Mouse (Mus musculus): ENCODE data around the gene Atp8b4. TPM values are rescaled to one million over a fixed set of nuclear protein-coding genes. Genes with fewer than 3 reads are reported as not detected.

Atp8b4 gene
- total and polyA plus RNA-seq, 2 experiments from 2014 or later, result 0.10 TPM; not detected in 1

DNA sequence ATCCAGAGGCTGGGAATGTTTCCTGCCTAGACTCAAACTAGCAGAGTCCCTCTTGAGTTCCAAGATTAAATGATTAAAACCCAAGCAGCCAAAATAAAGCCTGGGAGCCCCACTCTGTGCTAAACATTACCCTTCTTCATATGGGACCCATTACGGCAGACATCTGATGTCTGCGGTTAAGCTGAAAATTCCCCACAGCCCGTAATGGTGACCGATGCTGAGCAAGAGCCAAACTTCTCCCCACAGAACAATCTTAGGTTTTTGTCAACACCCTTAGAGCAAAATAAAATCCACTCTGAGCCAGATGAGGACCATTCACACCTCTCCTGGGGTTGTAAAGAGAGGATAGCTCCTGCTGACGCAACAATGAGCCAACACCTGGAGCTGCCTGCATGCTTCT is 120.2 kb downstream of the Atp8b4 start:
- no peaks in the 10 kb centered on the region for H3K9me3 ChIP-seq (ENCODE audit: low read length)
- no peak for TF ChIP-seq CTCF (IDR thresholded peaks at IDR 0.05; ENCODE audit: low read depth)
- no peak overlapping the region for H3K27ac ChIP-seq
- ATAC-seq, result no peak
- H3K4me2 ChIP-seq (ENCODE audit: low read depth, low read length), result no peak overlapping the region
- WGBS, result 85% methylated on average over 5 of the region's 5 CpGs
- DNase-seq (ENCODE audit: low spot score), result no peak
- H3K9ac ChIP-seq (replicated peaks; ENCODE audit: low read length), result no peak overlapping the region
- H3K27me3 ChIP-seq (ENCODE audit: insufficient read depth, low read length), result no peaks in the 10 kb centered on the region
- no peaks in the 10 kb centered on the region for H3K4me1 ChIP-seq (ENCODE audit: insufficient read depth, low read length)
- no peaks in the 10 kb centered on the region for H3K36me3 ChIP-seq (ENCODE audit: insufficient read depth, low read length)
- H3K4me3 ChIP-seq (ENCODE audit: low read length), result no peak overlapping the region

DNA sequence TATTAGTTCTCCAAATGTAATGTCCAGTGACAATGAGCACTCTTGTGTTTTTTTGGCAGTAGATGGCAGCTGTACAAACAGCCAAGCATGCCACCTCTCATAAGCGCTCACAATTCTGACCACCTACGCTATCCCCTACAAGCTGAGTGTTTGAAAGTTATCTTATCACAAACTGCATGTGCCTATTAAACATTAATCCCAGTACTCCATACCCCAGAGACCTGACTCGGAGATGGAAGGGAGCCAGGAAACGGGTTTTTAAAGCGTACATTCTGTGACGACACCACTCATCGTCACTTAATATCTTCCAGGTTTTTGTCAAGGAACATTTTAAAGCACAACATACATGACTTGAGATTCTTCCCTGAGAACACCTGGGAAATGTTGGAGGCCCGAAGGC is 128.8 kb downstream of the Atp8b4 start:
- H3K9me3 ChIP-seq (ENCODE audit: low read length), result no peaks in the 10 kb centered on the region
- H3K4me1 ChIP-seq (ENCODE audit: insufficient read depth, low read length), result no peaks in the 10 kb centered on the region
- no peak overlapping the region for H3K4me2 ChIP-seq (ENCODE audit: low read depth, low read length)
- no peaks in the 10 kb centered on the region for H3K27me3 ChIP-seq (ENCODE audit: insufficient read depth, low read length)
- H3K9ac ChIP-seq (replicated peaks; ENCODE audit: low read length), result no peak overlapping the region
- no peak for DNase-seq (ENCODE audit: low spot score)
- ATAC-seq, result no peak
- TF ChIP-seq CTCF (IDR thresholded peaks at IDR 0.05; ENCODE audit: low read depth), result no peak
- 90% methylated on average over 8 of the region's 8 CpGs for WGBS
- no peak overlapping the region for H3K27ac ChIP-seq
- H3K36me3 ChIP-seq (ENCODE audit: insufficient read depth, low read length), result no peaks in the 10 kb centered on the region
- H3K4me3 ChIP-seq (ENCODE audit: low read length), result no peak overlapping the region

DNA sequence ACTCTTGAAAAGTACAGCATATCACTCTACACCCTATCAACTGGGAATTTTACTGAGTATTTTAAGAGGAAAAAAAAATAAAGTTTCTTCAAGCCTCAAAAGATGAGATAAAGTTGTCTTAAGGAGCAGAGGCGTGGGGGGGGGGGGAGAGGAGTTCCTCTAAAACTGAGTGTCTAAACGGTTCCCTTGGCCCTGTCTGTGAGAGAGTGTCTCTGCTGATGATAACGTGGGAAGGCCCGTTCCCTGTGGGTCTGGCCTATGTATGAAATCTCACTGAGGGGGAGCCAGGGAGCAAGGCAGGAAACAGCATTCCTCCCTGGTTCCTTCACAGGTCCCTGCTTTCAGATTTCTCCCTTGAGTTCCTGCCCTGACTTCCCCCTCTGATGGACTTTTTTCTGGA is 130.7 kb downstream of the Atp8b4 start:
- Histone ChIP-seq H3K9ac (replicated peaks; ENCODE audit: low read length) (no peak overlapping the region), H3K4me3 (ENCODE audit: low read length) (no peak overlapping the region), H3K27me3 (ENCODE audit: insufficient read depth, low read length) (no peaks in the 10 kb centered on the region), H3K9me3 (ENCODE audit: low read length) (no peaks in the 10 kb centered on the region), H3K36me3 (ENCODE audit: insufficient read depth, low read length) (no peaks in the 10 kb centered on the region), H3K4me1 (ENCODE audit: insufficient read depth, low read length) (no peaks in the 10 kb centered on the region), H3K4me2 (ENCODE audit: low read depth, low read length) (no peak overlapping the region), H3K27ac (no peak overlapping the region)
- 71% methylated on average over 4 of the region's 4 CpGs for WGBS
- no peak for ATAC-seq
- TF ChIP-seq CTCF (IDR thresholded peaks at IDR 0.05; ENCODE audit: low read depth), result no peak
- no peak for DNase-seq (ENCODE audit: low spot score)

DNA sequence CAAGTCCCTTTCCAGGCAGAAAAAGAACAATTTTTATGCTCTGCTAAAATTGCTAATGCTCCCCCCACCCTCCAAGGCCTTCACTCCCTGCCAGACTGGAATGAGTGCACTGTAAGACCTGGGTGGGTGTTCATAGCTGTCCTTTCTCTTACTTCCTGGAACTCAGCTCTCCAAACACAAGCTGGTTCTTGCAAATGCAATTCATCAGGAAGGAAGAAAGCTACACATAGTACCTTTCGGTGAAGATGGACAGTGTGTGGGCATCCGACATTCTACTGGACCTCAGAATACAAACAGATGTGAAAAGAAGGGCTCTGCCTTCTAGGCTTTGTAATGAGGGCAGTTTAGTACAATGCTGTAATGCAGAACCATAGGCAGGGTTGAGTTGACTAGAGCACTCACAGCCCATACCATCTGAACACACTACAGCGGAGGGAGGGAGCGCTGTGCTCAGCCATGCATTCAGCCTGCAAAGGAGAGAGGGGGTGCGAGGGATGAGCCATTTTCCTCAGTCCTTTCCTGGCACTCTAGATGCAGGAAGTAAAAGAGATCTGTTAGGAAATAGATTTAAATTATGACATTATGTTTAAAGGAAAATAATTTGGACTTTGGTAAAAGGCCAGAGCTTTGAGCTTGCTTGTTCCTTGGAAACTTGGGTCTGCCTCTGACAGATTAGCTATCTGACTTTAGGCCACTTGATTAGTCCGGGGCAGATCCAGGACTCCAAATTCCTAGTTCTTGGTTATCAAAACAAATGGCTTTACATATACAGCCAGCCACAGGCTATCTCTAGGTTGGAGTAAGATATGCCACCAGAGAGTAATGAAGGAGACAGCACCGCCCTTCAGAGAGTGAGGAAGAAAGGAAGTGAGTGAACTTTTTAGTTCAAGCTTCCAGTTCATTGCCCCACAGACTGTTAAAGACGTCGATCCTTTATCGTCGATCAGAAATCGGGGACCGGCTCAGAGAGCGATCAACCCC is 136.4 kb downstream of the Atp8b4 start:
- no peaks in the 10 kb centered on the region for H3K36me3 ChIP-seq (ENCODE audit: insufficient read depth, low read length)
- no peak for TF ChIP-seq CTCF (IDR thresholded peaks at IDR 0.05; ENCODE audit: low read depth)
- no peaks in the 10 kb centered on the region for H3K4me1 ChIP-seq (ENCODE audit: insufficient read depth, low read length)
- no peaks in the 10 kb centered on the region for H3K9me3 ChIP-seq (ENCODE audit: low read length)
- no peak overlapping the region for H3K4me3 ChIP-seq (ENCODE audit: low read length)
- no peak overlapping the region for H3K27ac ChIP-seq
- DNase-seq (ENCODE audit: low spot score), result no peak
- WGBS, result 81% methylated on average over 14 of the region's 14 CpGs
- H3K27me3 ChIP-seq (ENCODE audit: insufficient read depth, low read length), result no peaks in the 10 kb centered on the region
- H3K4me2 ChIP-seq (ENCODE audit: low read depth, low read length), result no peak overlapping the region
- ATAC-seq, result no peak
- H3K9ac ChIP-seq (replicated peaks; ENCODE audit: low read length), result no peak overlapping the region

DNA sequence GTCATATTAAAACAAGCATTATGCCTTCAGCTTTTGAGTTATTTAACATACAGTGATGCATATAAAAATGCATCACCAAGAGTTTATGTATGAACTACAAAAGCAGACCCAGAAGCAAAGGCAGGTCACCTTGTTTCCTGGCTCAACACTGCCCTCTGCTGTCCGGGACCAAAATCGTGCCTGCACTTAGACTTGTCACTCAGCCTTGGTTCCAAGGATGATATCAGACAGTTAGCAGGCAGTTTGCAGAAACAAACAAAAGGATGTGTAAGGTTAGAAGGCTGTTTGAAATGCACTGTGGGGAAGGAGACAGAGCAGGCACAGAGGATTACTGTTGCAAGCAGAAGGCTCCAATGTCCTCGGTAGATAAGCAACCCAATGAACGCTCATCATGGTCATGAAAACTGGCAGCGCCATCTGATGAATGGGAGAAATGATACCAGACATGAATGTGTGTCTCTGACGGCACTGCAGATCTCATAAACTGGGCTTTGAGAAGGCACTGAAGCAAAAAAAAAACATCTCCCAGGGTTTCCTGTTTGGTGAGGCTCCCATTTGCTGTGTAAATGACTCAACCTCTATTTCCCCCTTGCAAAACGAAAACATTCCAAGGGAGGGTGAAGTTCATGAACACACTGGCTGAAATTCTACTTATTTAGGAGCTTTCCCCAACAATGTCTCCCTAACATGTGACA is 137.3 kb downstream of the Atp8b4 start:
- ATAC-seq, result peak; percentile 75
- TF ChIP-seq CTCF (IDR thresholded peaks at IDR 0.05; ENCODE audit: low read depth), result peak; percentile 93
- DNase-seq (ENCODE audit: low spot score), result peak; percentile 89
- Histone ChIP-seq H3K27me3 (ENCODE audit: insufficient read depth, low read length) (no peaks in the 10 kb centered on the region), H3K4me2 (ENCODE audit: low read depth, low read length) (no peak overlapping the region), H3K27ac (no peak overlapping the region), H3K4me1 (ENCODE audit: insufficient read depth, low read length) (no peaks in the 10 kb centered on the region), H3K9me3 (ENCODE audit: low read length) (no peaks in the 10 kb centered on the region), H3K4me3 (ENCODE audit: low read length) (no peak overlapping the region), H3K9ac (replicated peaks; ENCODE audit: low read length) (no peak overlapping the region), H3K36me3 (ENCODE audit: insufficient read depth, low read length) (no peaks in the 10 kb centered on the region)
- 53% methylated on average over 7 of the region's 7 CpGs for WGBS

DNA sequence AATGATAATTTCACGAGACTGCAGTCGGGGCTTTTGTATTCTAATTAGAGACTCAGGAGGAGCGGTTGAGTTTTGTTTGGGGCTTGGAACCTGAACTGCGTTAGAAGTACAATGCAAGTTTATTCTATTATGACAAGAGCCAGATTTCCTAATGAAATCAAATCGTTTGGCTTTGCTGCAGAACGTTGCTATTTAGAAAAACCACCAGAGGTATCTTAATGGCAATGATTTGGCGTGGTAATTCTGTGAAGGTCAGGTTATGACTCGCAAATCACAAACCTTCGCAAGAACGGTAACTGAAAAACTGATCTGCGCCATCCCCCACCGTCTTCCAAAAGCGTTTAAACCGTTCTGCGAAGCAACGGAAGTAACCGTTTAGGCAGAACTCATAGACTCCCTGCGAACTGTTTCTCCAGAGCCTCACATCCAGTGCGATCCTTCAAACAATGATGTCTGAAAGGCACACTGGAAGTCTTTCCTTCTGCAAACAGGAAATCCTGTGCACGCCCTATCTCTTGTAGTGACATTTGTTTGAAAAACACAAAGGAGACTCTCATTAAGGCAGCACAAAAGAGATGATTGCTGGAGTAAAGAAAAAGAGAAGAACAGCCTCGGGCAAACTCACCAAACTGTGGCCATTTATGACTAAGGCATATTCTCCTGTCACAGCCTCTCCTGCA is 139.2 kb downstream of the Atp8b4 start:
- no peak for TF ChIP-seq CTCF (IDR thresholded peaks at IDR 0.05; ENCODE audit: low read depth)

More for the DNA sequence above, 139.2 kb downstream of the Atp8b4 start:
- H3K27ac ChIP-seq, result no peak overlapping the region
- DNase-seq (ENCODE audit: low spot score) (no peak), ATAC-seq (no peak)
- no peak overlapping the region for H3K9ac ChIP-seq (replicated peaks; ENCODE audit: low read length)
- H3K4me1 ChIP-seq (ENCODE audit: insufficient read depth, low read length), result no peaks in the 10 kb centered on the region
- no peaks in the 10 kb centered on the region for H3K27me3 ChIP-seq (ENCODE audit: insufficient read depth, low read length)
- no peak overlapping the region for H3K4me2 ChIP-seq (ENCODE audit: low read depth, low read length)
- no peak overlapping the region for H3K4me3 ChIP-seq (ENCODE audit: low read length)
- H3K9me3 ChIP-seq (ENCODE audit: low read length), result no peaks in the 10 kb centered on the region
- WGBS, result 65% methylated on average over 21 of the region's 21 CpGs
- no peaks in the 10 kb centered on the region for H3K36me3 ChIP-seq (ENCODE audit: insufficient read depth, low read length)

Data from hindbrain, postnatal 0 days (tissue).